Mouse (Mus musculus): ENCODE results near the gene Ezh1.

DNA sequence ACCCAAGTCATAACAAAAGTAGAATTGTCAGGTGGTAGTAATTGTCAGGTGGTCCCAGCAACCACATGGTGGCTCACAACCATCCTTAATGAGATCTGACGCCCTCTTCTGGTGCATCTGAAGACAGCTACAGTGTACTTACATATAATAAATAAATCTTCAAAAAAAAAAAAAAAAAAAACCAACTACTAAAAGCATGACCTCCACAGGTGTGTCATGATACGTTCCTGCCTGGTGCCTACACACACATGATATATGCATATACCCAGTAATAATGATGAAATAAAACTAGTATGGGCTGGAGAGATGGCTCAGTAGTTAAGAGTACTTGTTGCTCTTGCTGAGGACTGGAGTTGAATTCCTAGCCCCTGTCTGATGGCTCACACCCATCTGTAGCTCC lies 75.2 kb downstream of the Ezh1 start:
- TF ChIP-seq CTCF (conservative IDR thresholded peaks at IDR 0.05; ENCODE audit: insufficient read depth, insufficient read length, low read depth, low read length), result no peak
- no peak for TF ChIP-seq POLR2A (IDR thresholded peaks at IDR 0.05; ENCODE audit: low read depth, low read length)
